Mouse (Mus musculus) kidney, adult 2 months (tissue): ENCODE results near the gene Tnnt1.

ENCODE experiments used
- CTCF ChIP-seq: fragments of 200-500 bp; conservative IDR thresholded peaks from 2 replicates; pipeline ENCODE4 v1.5.1; 2011; ENCODE audit warnings: low read depth, mild to moderate bottlenecking, control low read depth, low read length, moderate library complexity, mixed read lengths; ENCODE audit not compliant: insufficient read depth, insufficient read length
- POLR2A ChIP-seq: fragments of 200-500 bp; IDR thresholded peaks from one replicate; pipeline ENCODE4 v1.6.1; 2011; ENCODE audit warnings: low read depth, low read length, control low read depth

- TF ChIP-seq CTCF (peak; percentile 73), POLR2A (no peak)
These were observed 6.1 kb downstream of the Tnnt1 start for GRCm38 (mm10) chr7:4509863-4510608.
